Mouse (Mus musculus): Measurements from ENCODE around the gene Samd5. TPM values are rescaled to one million over a fixed set of nuclear protein-coding genes. Genes with fewer than 3 reads are reported as not detected.

Samd5 gene
- 2.4 and 2.8 TPM in 2 replicates for polyA plus RNA-seq (2016; fragmentation: Nextera tagmentation; extraction: Ambion mirVana)

DNA sequence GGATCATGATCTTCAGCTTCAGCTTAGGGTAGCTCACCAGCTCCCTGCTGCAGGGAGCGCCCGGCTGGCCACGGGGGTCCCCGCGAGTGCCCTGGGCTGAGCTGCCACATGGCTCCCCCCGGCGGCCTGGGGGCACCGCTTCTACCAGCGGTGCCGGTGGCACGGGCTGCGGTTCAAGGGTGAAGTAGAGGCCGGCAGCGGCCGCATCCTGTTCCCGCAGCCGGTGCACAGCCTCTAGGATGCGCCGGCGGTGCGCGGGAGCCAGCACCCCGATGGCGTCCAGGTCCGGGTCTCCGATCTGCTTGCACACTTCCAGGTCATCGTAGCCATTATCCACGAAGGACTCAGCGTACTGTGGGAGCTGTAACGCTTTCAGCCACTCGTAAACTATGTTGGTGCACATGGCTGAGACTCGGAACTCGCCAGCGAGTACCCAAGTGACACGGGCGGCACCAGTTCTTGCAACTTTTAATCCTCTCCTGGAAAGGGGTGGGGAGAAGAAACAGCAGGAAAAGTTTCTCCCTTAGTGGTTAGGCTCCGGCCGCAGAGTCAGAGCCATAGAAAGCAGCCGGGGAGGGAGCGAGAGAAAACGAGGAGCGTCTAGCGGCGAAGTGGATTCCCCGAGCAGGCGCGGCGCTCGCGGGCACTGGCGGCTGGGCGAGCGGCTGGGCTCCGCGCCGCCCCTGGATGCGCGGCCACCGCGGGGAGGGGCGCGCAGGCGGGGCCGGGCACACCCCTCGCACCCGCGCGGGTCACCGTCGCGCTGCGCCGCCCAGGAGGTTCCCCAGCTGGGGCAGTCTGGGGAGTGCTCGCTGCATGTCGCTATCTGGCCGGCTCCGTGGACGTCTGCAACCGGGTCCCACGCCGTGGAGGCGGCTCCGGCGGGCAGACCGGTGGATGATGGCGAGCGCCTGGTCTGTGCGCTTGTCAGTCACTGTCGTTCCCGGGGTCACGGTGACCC, at the start of gene Samd5:
TSS of gene Samd5 (minus strand) at position 648 of the 961 bp plus-strand sequence.
- Histone ChIP-seq H3K9me3 (replicated peaks) (no peaks in the 10 kb centered on the region), H3K36me3 (no peaks in the 10 kb centered on the region), H3K4me3 (peak within 1 kb of the TSS; percentile 74), H3K27ac (ENCODE audit: poor library complexity, severe bottlenecking) (0 out of 2 replicates have a peak within 1 kb of the TSS, but pooled peaks have one; percentile 13), H3K27me3 (replicated peaks) (0 out of 2 replicates have a peak, but pooled peaks cover 3% of the 10 kb centered on the region), H3K4me2 (peak within 1 kb of the TSS; percentile 97), H3K9ac (peak within 1 kb of the TSS; percentile 78), H3K4me1 (replicated peaks) (peaks cover 8% of the 10 kb centered on the region; the same call in 1 of the 2 replicates)
- peak; percentile 83 for ATAC-seq (ENCODE audit: insufficient number of reproducible peaks, low FRiP score)
- WGBS = under 1% methylated on average over 90 of the region's 91 CpGs

DNA sequence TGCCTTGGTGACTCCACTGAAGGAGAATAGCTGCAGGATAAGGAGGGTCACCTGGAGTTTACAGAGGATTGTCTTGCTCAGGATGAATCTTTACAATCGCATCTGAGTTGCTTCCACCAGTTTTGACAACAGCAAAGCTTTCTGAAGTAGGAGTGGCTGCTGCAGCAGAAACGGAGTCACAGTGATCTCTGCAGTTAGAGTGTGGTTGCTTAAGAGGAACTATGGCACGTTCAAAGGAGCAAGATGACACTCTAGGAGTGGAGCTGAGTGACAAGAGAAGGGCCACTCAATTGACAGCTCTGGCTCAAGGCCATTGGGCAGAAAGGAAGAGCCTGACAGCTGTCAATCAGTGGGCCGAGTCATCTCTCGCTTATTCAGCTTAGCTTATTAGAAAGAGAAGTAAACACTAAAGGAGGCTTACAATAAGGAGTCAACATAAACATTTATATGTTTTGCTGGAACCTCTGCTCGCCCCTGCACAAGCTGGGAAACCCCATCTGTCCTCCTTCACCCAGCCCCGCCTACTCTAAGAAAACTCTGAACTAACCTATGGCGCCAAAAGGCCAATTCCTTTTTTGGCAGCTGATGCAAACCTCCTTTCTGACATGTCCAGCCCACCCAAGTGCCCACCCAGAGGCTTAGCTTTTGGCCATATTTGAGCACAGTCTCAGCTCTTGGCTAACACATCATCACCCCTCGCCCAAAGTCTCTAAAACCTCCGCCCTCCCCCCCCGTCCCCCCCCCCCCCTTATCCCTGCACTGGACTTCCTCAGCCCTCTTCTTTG, 47.7 kb upstream of the Samd5 start:
- no peak overlapping the region for H3K4me2 ChIP-seq
- no peaks in the 10 kb centered on the region; the same call in 1 of the 2 replicates for H3K4me1 ChIP-seq (replicated peaks)
- no peaks in the 10 kb centered on the region for H3K36me3 ChIP-seq
- no peak overlapping the region for H3K9ac ChIP-seq
- WGBS = 73% methylated on average over 10 of the region's 11 CpGs
- no peak overlapping the region for H3K27ac ChIP-seq (ENCODE audit: poor library complexity, severe bottlenecking)
- no peak for ATAC-seq (ENCODE audit: insufficient number of reproducible peaks, low FRiP score)
- no peaks in the 10 kb centered on the region for H3K27me3 ChIP-seq (replicated peaks)
- H3K4me3 ChIP-seq = no peak overlapping the region
- H3K9me3 ChIP-seq (replicated peaks) = no peaks in the 10 kb centered on the region

DNA sequence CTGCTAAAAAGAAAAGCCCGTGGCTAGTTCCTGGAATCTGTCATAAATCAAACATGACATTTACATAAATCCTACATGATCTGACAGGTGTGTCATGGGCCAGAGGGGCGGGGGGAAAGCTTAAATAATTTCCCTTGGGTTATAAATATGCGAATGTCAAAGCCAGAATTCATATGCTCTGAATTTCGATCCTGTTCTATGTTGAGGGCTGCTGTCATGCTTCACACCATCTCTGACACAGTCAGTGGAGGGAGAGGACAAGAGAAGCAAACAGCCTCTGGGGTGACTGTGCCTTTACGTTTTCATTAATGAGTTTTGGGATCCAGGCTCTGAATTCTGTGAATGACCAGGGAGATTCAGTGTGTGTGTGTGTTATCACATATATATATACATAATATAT, 45.0 kb upstream of the Samd5 start:
- Histone ChIP-seq H3K4me2 (no peak overlapping the region), H3K27me3 (replicated peaks) (no peaks in the 10 kb centered on the region), H3K4me1 (replicated peaks) (no peaks in the 10 kb centered on the region; the same call in 1 of the 2 replicates), H3K9ac (no peak overlapping the region), H3K36me3 (no peaks in the 10 kb centered on the region), H3K4me3 (no peak overlapping the region), H3K27ac (ENCODE audit: poor library complexity, severe bottlenecking) (no peak overlapping the region), H3K9me3 (replicated peaks) (no peaks in the 10 kb centered on the region)
- no peak for ATAC-seq (ENCODE audit: insufficient number of reproducible peaks, low FRiP score)
- WGBS = 76% methylated on average over 5 of the region's 5 CpGs

DNA sequence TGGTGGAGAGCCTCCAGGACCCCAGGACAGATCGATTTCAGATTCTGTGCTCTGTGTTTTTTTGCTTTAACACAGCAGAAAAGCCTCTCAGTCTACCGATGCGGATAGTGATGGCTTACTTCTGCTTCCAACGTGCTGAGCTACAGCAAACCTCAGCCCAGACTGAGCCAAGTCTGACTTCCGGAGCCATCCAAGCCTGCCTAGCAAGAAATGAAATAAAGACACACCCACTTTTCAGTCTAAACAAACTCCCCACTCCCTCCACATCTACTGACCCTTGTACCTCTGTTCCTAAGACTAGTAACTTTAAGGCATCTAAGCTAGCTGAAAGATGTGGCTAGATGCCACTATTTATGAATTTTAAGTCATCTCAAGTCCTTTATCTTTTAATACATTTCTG, 43.1 kb upstream of the Samd5 start:
- Histone ChIP-seq H3K9ac (no peak overlapping the region), H3K36me3 (no peaks in the 10 kb centered on the region), H3K4me3 (no peak overlapping the region), H3K27me3 (replicated peaks) (no peaks in the 10 kb centered on the region), H3K4me1 (replicated peaks) (no peaks in the 10 kb centered on the region; the same call in 1 of the 2 replicates), H3K27ac (ENCODE audit: poor library complexity, severe bottlenecking) (no peak overlapping the region), H3K9me3 (replicated peaks) (no peaks in the 10 kb centered on the region), H3K4me2 (no peak overlapping the region)
- ATAC-seq (ENCODE audit: insufficient number of reproducible peaks, low FRiP score) = no peak
- WGBS = 73% methylated on average over 5 of the region's 5 CpGs

DNA sequence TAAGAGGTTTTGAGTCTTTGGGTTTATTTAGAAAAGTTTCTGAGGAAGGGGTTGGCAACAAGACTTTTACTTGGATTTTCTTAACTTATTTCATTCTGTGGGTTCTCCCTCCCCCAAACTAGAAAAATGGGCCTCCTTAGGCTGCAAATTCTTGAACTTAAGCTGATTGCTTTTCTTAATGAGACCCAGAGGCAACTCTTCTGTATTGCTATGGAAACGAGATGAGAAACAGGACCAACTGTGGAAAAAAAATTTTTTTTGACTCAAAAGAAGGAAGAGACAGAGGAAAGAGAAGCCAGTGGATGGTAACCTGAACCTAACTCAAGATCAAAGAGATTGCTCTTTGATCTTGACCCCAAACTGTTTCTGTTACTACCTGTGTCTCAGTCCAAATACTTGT, 29.9 kb upstream of the Samd5 start:
- no peak for ATAC-seq (ENCODE audit: insufficient number of reproducible peaks, low FRiP score)
- H3K4me1 ChIP-seq (replicated peaks) = no peaks in the 10 kb centered on the region
- no peak overlapping the region for H3K4me3 ChIP-seq

DNA sequence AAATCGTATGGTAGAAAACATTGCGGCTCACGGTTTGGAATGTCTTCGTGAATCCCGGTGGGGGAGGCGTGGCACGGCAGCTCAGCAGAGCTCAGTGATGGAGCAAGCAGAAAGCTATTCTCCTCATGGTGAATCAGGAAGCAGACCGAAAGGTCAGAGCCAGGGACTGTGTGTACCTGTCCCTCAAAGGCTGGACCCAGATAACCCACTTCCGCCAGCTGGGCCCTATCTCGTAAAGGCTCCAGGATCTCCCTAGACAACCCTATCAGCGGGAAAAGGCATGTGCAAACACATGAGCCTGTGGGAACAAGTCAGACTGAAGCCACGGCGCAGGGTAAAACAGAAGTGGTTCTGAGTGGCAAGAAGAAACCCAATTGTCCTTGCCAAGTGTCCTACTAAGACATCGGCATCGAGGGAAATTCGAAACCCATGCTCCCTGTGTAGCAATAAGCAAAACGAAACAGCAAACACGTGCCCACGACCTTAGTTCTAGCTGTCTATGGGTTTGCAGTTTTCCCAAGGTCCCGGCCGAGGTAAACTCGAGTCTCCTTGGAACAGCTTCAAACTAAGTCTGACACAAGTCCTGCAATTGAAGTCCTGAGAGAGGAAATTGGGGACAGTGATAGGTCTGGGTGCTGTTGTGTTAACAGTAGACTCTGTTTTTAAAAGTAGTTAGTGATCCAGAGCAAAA, 24.2 kb upstream of the Samd5 start:
- Histone ChIP-seq H3K4me2 (peak overlapping the region; percentile 51), H3K27ac (ENCODE audit: poor library complexity, severe bottlenecking) (0 out of 2 replicates have a peak overlapping the region, but pooled peaks have one; percentile 1), H3K9ac (no peak overlapping the region), H3K36me3 (no peaks in the 10 kb centered on the region), H3K9me3 (replicated peaks) (no peaks in the 10 kb centered on the region), H3K27me3 (replicated peaks) (no peaks in the 10 kb centered on the region), H3K4me3 (no peak overlapping the region), H3K4me1 (replicated peaks) (0 out of 2 replicates have a peak, but pooled peaks cover 3% of the 10 kb centered on the region)
- WGBS = 57% methylated on average over 22 of the region's 22 CpGs
- peak; percentile 83 for ATAC-seq (ENCODE audit: insufficient number of reproducible peaks, low FRiP score)

More for the DNA sequence above, 29.9 kb upstream of the Samd5 start:
- Histone ChIP-seq H3K36me3 (no peaks in the 10 kb centered on the region), H3K27ac (ENCODE audit: poor library complexity, severe bottlenecking) (no peak overlapping the region), H3K9ac (no peak overlapping the region), H3K27me3 (replicated peaks) (no peaks in the 10 kb centered on the region), H3K9me3 (replicated peaks) (no peaks in the 10 kb centered on the region), H3K4me2 (no peak overlapping the region)
- 55% methylated on average over 1 of the region's 1 CpGs for WGBS

DNA sequence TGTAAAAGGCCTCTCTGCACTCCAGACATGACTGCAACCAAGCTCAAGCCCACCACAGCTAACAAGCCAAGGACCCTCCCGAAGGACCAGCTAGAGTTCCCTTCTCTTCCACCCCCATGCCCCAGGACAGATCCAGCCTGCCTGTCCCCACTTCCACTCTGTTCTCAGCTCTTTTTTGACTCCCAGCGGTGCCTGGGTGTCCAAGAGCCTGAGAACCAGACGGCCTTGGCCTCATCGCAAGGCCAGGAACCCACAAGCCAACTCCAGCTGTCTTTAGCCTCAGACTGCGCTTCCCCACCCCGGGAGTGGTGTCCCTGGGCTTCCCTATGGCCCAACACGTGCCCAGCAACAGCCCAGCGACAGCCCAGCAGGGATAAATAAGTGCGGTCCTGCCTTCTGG, 23.1 kb upstream of the Samd5 start:
- no peak for ATAC-seq (ENCODE audit: insufficient number of reproducible peaks, low FRiP score)
- Histone ChIP-seq H3K9ac (no peak overlapping the region), H3K9me3 (replicated peaks) (no peaks in the 10 kb centered on the region), H3K36me3 (no peaks in the 10 kb centered on the region), H3K27me3 (replicated peaks) (no peaks in the 10 kb centered on the region), H3K4me3 (no peak overlapping the region), H3K27ac (ENCODE audit: poor library complexity, severe bottlenecking) (no peak overlapping the region), H3K4me2 (no peak overlapping the region), H3K4me1 (replicated peaks) (0 out of 2 replicates have a peak, but pooled peaks cover 3% of the 10 kb centered on the region)
- WGBS = 74% methylated on average over 9 of the region's 9 CpGs

DNA sequence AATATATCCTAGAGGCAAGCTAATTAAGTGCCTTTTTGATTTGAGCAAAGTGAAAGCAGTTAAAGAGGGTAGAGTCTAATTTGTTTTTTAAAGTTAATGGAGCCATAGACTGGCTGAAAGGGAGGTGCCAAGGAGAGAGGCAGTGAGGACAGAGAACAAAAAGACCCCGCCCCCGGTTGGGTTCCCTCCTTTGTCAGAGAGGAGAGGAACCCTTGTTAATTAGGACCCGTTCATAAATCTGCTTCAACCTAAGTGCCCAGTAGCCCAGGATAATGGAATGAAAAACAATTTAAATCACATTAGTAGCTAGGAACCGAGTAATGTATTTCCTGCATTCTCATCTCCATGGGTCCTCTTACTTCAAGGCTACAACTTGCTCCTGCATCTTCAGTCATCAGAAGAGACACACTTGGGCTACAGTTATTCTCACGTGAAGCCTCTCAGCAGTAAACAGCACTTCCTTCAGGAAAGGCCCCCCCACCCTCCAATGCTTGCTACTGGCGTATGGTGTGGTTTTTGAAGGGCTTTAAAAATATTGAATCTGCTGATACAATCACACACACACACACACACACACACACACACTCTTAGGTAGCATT, 21.6 kb upstream of the Samd5 start:
- no peak for ATAC-seq (ENCODE audit: insufficient number of reproducible peaks, low FRiP score)
- H3K4me1 ChIP-seq (replicated peaks) = 0 out of 2 replicates have a peak, but pooled peaks cover 3% of the 10 kb centered on the region
- no peak overlapping the region for H3K4me2 ChIP-seq
- H3K4me3 ChIP-seq = no peak overlapping the region
- WGBS = 71% methylated on average over 6 of the region's 6 CpGs
- no peaks in the 10 kb centered on the region for H3K27me3 ChIP-seq (replicated peaks)
- no peak overlapping the region for H3K27ac ChIP-seq (ENCODE audit: poor library complexity, severe bottlenecking)
- no peak overlapping the region for H3K9ac ChIP-seq
- H3K36me3 ChIP-seq = no peaks in the 10 kb centered on the region
- no peaks in the 10 kb centered on the region for H3K9me3 ChIP-seq (replicated peaks)

DNA sequence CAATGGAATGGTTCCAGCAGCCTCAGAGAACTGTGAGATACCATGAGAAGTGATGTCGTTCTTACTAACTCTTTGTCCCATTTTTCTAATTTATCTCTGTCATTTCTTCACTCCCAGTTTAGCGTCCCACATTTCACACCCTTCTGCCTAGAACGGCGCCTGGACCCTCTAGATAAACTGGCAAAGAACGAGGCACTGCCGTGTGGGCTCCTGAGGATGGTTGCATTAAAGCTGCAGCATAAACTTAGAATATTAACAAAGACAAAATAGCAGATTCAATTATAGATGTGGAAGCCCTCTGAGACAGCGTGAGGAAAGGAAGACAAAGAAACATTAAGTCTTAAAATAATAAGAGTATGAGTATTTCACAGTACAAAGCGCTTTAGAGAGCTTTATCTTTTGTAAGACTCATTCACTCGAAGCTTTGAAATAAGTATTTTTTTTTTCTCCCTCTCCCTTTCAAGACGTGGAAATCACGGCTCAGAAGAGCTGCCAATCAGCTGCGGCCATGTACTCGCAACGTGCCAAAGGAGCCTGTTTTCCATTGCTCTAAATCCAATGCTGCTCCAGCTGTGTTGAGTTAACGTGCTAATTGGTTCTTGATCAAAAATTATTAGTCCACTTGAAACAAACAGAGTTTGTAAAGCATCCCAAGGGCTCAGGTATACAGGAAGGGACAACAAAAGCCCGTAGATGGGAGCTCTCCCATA, 19.1 kb upstream of the Samd5 start:
- ATAC-seq (ENCODE audit: insufficient number of reproducible peaks, low FRiP score) = no peak
- H3K36me3 ChIP-seq = no peaks in the 10 kb centered on the region
- 0 out of 2 replicates have a peak, but pooled peaks cover 2% of the 10 kb centered on the region for H3K4me1 ChIP-seq (replicated peaks)
- no peak overlapping the region for H3K27ac ChIP-seq (ENCODE audit: poor library complexity, severe bottlenecking)
- no peaks in the 10 kb centered on the region for H3K27me3 ChIP-seq (replicated peaks)
- H3K9ac ChIP-seq = no peak overlapping the region
- H3K9me3 ChIP-seq (replicated peaks) = no peaks in the 10 kb centered on the region
- H3K4me2 ChIP-seq = no peak overlapping the region
- no peak overlapping the region for H3K4me3 ChIP-seq
- 52% methylated on average over 16 of the region's 16 CpGs for WGBS

DNA sequence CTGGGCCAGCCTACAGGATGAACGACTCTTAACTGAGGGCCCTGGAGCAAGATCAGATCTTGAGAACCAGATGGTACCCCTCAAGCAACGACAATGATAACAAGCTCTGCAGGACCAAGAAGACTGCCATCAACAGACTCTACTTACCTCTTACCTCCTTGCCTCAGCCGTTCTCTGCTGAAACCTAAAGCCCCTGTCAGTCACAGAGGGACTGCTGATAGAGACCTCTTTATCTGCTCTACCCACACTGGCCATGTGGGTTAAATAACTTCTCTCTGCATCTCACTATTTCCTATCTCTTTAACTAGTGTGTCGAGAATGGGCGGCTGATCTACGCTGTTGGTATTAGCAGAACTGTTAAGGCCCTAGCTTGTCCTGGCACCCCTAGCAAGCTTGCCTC, 5.9 kb upstream of the Samd5 start:
- Histone ChIP-seq H3K9ac (no peak overlapping the region), H3K4me1 (replicated peaks) (peaks cover 8% of the 10 kb centered on the region; the same call in 1 of the 2 replicates), H3K36me3 (no peaks in the 10 kb centered on the region), H3K9me3 (replicated peaks) (no peaks in the 10 kb centered on the region), H3K4me2 (no peak overlapping the region), H3K27me3 (replicated peaks) (0 out of 2 replicates have a peak, but pooled peaks cover 3% of the 10 kb centered on the region), H3K4me3 (no peak overlapping the region), H3K27ac (ENCODE audit: poor library complexity, severe bottlenecking) (no peak overlapping the region)
- 40% methylated on average over 6 of the region's 6 CpGs for WGBS
- ATAC-seq (ENCODE audit: insufficient number of reproducible peaks, low FRiP score) = no peak
